Mouse (Mus musculus): ENCODE data around the gene Cadps.

Gene Cadps

DNA sequence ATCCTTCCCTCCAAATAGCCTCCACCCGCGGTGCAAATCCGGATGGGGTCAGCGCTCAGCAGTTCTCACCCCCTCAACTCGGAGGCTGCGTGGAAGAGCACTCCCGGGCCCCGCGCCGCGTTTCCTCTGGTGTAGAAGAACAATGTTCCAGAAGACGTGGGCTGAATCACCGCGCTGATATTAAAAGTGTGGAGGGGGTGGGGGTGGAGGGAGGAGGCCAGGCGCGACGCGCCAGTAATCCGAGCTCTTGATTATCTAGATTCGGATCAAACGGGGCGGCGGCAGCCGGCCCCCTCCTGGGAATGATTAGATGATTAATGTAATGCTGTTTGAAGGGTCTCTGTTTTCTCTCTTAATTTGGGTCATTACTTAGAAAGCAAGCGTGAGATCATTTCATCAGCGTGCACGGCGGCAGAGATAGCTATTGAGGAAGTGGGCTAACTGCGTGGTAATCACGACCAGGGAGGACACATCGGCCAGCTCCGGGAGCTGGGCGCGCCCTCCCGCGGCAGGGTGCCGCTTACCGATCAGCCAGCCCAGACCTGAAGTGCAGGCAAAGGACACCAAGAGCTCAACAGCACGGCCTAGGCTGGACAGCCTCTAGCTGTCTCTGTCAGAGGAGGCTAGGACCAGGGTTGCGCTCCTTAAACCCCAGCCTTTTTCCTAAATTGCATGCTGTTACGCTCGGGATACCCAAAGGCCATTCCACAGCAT, 481.6 kb downstream of the Cadps start:
- no peak for DNase-seq (ENCODE audit: low read depth, low spot score)

DNA sequence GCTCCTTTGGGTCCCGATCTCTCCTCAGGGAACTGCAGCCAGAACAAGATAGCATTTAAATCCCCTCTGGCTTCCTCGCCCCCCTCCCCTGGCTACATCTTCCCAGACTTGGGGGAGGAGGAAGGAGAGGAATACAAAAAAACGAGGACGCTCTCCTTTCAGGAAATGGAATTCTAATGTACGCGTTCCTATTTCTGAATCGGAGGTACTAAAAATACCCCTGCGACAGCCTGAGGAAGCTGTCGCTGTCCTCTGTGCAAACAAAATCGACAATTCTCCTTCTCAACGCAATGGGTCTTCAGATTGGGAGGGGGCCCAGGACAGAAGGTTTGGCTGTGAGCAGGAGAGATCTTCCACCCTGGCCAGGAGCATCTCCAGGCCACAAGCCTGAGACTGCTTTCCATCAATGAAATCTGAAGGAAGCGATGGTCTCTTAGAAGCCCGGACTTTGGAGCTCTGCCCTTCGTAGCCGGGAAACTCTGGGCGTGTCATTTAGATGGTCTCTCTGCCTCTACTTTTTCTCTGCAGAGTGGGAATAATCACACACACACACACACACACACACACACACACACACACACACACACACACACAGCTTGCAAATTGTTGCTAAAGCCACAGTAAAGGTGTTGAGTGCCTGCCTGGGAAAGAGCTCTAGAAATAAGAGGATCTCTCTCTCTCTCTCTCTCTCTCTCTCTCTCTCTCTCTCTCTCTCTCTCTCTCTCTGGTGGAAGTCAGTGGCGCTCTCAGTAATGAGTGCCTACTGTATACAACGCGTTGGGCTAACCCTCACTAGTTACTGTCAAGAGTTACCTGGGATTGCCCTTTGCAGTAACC, 482.4 kb downstream of the Cadps start:
- no peak for DNase-seq (ENCODE audit: low read depth, low spot score)

DNA sequence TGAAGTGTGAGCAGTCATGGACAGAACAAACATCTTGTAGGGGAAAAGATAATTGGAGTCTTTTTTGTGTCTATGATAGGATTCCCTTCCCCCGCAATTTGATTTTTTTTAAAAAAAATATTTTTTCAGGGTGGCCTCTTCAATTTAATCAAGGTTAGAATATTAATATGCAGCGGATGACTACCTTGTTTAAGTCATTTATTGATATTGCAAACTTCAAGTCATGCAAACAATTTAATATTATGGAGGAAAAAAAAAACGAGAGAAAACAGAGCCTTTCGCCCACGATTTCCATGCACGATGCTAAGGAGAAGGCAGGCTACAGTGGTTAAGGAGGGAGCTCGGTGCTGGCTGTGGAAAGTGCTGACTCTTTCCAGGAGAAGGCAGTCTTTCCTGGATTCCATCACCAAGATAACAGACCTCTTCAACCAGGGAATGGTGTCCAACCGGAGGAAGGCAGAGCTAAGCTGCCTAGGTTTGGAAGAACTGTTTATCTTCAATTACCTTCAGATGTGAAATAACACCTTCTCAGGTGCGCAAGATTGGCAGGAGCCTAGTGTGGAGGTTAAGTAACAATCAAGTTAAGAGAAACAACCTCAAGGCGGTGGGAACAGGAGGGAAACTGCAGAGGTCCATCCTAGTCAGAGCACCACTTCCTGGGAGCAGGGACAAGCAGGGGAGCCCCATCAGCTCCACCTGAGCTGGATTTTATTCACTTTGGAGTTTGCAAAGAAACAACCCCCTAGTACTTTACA, 483.9 kb downstream of the Cadps start:
- no peak for DNase-seq (ENCODE audit: low read depth, low spot score)

DNA sequence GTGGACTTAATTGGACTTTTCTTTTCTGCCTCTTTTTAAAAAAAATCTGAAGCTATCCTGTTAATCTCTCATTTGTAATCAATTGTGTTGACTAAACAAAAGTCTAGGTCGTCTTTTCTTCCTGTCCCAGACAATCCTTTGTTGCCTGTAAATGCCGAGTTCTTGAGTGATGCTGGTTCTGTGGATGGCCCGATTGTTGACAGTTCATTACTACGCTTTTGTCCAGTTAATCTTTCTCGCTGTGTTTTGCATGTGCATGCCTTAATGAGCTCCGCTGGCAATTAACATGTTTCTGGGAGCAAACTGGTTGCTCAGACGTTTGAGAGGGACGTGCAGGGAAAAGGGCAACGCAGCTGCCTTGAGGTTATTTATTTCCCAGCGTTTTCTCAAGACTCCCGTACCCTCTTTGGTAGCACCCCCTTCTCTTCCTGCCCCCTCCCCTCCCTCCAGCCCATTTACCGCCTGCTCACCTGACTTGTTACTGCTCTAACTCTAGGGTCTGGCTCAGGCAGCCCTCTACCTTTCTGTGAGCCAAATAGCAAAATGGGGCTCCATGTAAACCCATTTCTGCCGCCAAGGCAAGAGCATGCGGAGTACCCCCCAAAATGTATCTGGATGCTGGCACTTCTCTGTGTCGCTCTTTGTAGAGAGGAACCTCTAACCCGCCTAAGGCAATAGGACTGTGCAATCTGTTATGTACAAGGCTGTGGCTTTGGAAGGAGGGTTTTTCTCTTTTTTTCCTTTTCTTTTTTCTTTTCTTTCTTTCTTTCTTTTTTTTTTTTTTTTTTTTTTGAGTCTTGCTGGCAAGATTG, 484.7 kb downstream of the Cadps start:
- DNase-seq (ENCODE audit: low read depth, low spot score): no peak

DNA sequence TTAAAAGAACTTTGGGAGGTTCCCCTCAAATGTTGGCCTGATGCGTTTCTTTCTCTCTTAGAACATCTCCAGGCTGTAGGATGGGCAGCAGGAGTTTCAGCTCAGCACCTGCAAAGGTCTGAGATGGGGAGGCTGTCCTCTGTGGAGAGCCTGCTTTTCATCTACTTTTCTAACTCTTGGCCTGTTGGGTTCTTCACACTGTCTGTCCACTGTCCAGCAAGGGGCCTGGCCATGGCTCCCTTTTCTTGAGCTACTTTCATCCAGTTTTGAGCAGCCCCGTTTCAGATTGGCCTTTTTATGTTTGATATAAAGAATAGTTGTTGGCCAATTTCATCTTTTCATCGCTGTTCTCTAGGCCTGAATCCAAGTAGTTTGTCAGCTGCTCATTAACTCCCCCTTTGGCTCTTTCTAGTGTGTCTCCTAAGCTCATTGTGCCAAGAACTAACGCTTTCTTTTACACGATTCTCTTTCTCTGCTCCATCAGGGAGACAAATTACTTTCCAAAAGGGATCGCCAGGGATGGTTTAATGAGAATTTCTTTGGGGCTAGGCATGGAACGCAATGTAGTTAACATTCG, 485.4 kb downstream of the Cadps start:
- DNase-seq (ENCODE audit: low read depth, low spot score): no peak

DNA sequence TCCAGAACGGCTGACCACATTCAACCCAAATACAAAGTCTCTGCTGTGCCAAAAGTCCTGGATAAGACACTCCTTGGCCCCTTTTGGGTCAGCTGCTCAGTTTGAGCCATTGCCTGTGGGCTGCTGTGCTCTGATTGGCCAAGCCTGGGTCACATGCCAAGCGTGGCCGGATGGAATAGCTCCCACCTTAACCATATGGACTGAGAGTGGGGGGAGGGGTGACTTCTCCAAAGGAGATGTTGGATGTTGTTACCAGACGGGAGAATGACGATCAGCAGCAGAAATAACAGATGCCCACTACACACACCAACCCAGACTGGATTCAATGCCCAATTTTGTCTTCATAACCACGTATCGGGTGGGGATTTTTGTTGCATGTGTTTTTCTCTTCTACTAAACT, 488.0 kb downstream of the Cadps start:
- no peak for DNase-seq (ENCODE audit: low read depth, low spot score)

DNA sequence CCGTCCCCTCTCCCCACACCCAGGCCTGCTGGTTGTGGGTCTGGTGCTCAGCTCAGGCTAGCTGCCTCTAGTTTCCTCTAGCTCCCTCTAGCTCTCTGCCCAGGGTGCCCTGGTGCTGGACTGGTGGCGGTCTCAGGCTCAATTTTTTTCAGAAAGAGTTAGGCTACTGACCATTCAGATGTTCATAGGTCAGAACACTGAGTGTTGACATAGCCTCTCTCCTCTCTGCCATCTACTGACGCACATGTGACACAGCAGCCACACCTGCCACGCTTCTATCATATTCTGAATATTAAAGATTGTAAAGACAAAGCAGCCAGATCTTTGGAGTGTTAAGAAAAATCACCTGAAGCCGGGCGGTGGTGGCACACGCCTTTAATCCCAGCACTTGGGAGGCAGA, 489.3 kb downstream of the Cadps start:
- DNase-seq (ENCODE audit: low read depth, low spot score): no peak

All from CD4-positive, CD25-positive, alpha-beta regulatory T cell, adult 2 months (primary cell).